Mouse (Mus musculus) kidney, postnatal 10 days (tissue): ENCODE measurements at regions not wholly inside any gene's neighbourhood (a gene's known extent, or its start where the extent isn't known, plus 50 kb on each side); places are given as distances from the start of the nearest gene placed in this dataset.

Source experiments
- DNase-seq: peaks from one replicate; pipeline ENCODE4 v3.0.0; 2021; ENCODE audit warnings: mixed read lengths

- no peak for DNase-seq
Measured at GRCm38 (mm10) chr17:91225916-91226315, 133.0 kb upstream of the Nrxn1 start.

- DNase-seq: peak; percentile 42
Measured at GRCm38 (mm10) chr17:91216429-91216828, 123.6 kb upstream of the Nrxn1 start.

- no peak for DNase-seq
Measured at GRCm38 (mm10) chr17:91182574-91182973, 89.7 kb upstream of the Nrxn1 start.

- no peak for DNase-seq
Measured at GRCm38 (mm10) chr17:91161834-91162233, 69.0 kb upstream of the Nrxn1 start.
